Mouse (Mus musculus) hindbrain, embryonic 13.5 days (tissue): ENCODE results near the gene Slc25a34. TPM values are rescaled to one million over a fixed set of nuclear protein-coding genes. Genes with fewer than 3 reads are reported as not detected.

Experiments
- ATAC-seq: fragments of 200-750 bp; cut with Nextera tagmentation; 2 replicates; pipeline ENCODE4 v1.8.0; 2017; ENCODE audit warnings: moderate TSS enrichment; ENCODE audit not compliant: low FRiP score
- H3K27ac ChIP-seq: fragments of 300-500 bp; sonication (generic); 2 replicates; pipeline ENCODE4 v1.5.1; 2015; ENCODE audit warnings: inconsistent platforms, mild to moderate bottlenecking, moderate library complexity
- H3K27me3 ChIP-seq: fragments of 300-500 bp; sonication (generic); 2 replicates; pipeline ENCODE4 v1.6.1; 2015; ENCODE audit warnings: mild to moderate bottlenecking, inconsistent platforms
- H3K36me3 ChIP-seq: fragments of 300-500 bp; sonication (generic); 2 replicates; pipeline ENCODE4 v1.6.1; 2015; ENCODE audit warnings: mild to moderate bottlenecking, inconsistent platforms
- H3K4me1 ChIP-seq: fragments of 300-500 bp; sonication (generic); replicated peaks from 2 replicates; pipeline ENCODE4 v1.6.1; 2015; ENCODE audit warnings: inconsistent platforms
- H3K4me2 ChIP-seq: fragments of 300-500 bp; sonication (generic); 2 replicates; pipeline ENCODE4 v1.6.1; 2015; ENCODE audit warnings: inconsistent platforms, mild to moderate bottlenecking, moderate library complexity
- H3K4me3 ChIP-seq: fragments of 300-500 bp; sonication (generic); 2 replicates; pipeline ENCODE4 v1.5.1; 2015; ENCODE audit warnings: mild to moderate bottlenecking, inconsistent platforms
- H3K9ac ChIP-seq: fragments of 300-500 bp; sonication (generic); 2 replicates; pipeline ENCODE4 v1.6.1; 2015; ENCODE audit warnings: mild to moderate bottlenecking, inconsistent platforms
- H3K9me3 ChIP-seq: fragments of 300-500 bp; sonication (generic); 2 replicates; pipeline ENCODE4 v1.6.1; 2016; ENCODE audit warnings: inconsistent platforms
- WGBS: fragments of 180-500 bp; shearing (Covaris S2); methylation state at CpG from one replicate; pipeline ENCODE4 v1.1.7; 2015; 5-methylcytosine and 5-hydroxymethylcytosine counted together
- polyA plus RNA-seq: library from polyadenylated mRNA; unstranded; fragments of >200 nt; fragmentation: Nextera tagmentation; extraction: Ambion mirVana; gene quantifications from 2 replicates; pipeline ENCODE4 v1.2.1, GENCODE M21; 2015

Gene Slc25a34
- polyA plus RNA-seq, 1 experiment from 2014 or later = 0.26 TPM

- no peaks in the 10 kb centered on the region for H3K27me3 ChIP-seq
- H3K27ac ChIP-seq = no peak overlapping the region
- no peak for ATAC-seq
- peaks cover 60% of the 10 kb centered on the region for H3K36me3 ChIP-seq
- no peak overlapping the region for H3K4me3 ChIP-seq
- H3K9me3 ChIP-seq = no peaks in the 10 kb centered on the region
- H3K9ac ChIP-seq = no peak overlapping the region
- no peak overlapping the region for H3K4me2 ChIP-seq
- H3K4me1 ChIP-seq = peaks cover 16% of the 10 kb centered on the region
- 92% methylated on average over 7 of the region's 7 CpGs for WGBS
These were observed 17.7 kb upstream of the Slc25a34 start for GRCm38 (mm10) chr4:141641353-141641771.

DNA sequence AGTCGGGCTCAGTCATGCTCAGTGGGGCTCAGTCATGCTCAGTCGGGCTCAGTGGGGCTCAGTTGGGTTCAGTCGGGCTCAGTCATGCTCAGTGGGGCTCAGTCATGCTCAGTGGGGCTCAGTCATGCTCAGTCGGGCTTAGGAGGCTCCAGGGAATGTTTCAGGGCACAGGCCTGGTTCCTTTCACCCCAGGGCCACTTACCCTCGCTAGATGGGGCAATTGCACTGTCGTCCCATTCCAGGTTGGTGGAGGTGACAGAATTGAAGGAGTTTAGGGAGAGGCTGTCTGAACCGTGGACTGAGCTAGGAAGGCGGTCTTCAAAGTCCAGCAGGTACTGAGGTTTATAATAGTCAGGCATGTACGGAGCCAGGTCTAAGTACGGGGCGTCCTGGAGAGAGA lies 15.9 kb upstream of the Slc25a34 start:
- Histone ChIP-seq H3K36me3 (peaks cover 69% of the 10 kb centered on the region), H3K9me3 (no peaks in the 10 kb centered on the region), H3K27ac (no peak overlapping the region), H3K9ac (no peak overlapping the region), H3K4me1 (peaks cover 16% of the 10 kb centered on the region), H3K4me2 (no peak overlapping the region), H3K27me3 (no peaks in the 10 kb centered on the region), H3K4me3 (no peak overlapping the region)
- 71% methylated on average over 11 of the region's 11 CpGs for WGBS
- no peak for ATAC-seq

DNA sequence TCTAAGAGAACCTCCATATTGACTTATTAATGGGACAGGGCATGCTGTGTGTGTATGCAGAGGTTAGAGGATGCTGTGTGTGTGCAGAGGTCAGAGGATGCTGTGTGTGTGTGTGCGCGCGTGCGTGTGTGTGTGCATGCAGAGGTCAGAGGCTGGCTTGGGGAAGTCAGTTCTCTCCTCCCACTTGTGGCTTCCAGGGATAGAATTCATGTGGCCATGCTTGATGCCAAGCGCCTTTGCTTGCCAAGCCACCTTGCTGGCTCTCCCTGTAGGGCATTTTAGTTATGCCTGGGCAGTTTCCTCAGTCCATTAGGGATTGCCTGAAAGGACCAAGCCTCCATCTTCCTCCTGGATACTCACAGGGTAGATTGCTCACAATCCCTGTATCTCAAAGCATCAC lies 13.1 kb upstream of the Slc25a34 start:
- Histone ChIP-seq H3K27me3 (no peaks in the 10 kb centered on the region), H3K4me2 (no peak overlapping the region), H3K27ac (no peak overlapping the region), H3K4me3 (no peak overlapping the region), H3K4me1 (no peaks in the 10 kb centered on the region), H3K36me3 (peaks cover 86% of the 10 kb centered on the region), H3K9ac (no peak overlapping the region), H3K9me3 (no peaks in the 10 kb centered on the region)
- no peak for ATAC-seq
- 96% methylated on average over 5 of the region's 5 CpGs for WGBS

DNA sequence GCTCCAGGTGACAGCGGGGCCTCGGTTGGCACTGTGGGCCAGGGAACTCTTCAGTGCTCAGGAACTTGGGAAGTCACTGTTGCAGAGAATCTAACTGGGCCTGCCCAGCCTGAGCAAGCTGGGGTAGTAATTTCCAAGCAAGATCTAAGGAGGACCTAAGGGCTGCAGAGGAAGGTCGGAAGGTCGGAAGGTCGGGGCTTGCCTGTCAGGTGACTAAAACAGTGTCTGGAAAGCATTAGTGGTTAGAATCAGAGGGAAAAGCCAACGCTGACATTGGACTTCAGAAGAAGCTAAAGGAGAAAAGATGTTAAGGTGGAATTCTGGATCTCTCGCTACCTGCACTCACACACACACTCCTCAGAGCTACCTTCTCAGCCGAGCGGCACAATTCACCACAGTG lies 12.4 kb upstream of the Slc25a34 start:
- ATAC-seq = no peak
- Histone ChIP-seq H3K4me1 (no peaks in the 10 kb centered on the region), H3K4me3 (no peak overlapping the region), H3K4me2 (no peak overlapping the region), H3K9ac (no peak overlapping the region), H3K27ac (no peak overlapping the region), H3K27me3 (no peaks in the 10 kb centered on the region), H3K9me3 (no peaks in the 10 kb centered on the region), H3K36me3 (peaks cover 86% of the 10 kb centered on the region)
- WGBS = 89% methylated on average over 9 of the region's 9 CpGs

- no peaks in the 10 kb centered on the region for H3K27me3 ChIP-seq
- H3K9me3 ChIP-seq = no peaks in the 10 kb centered on the region
These were observed 8.7 kb upstream of the Slc25a34 start for GRCm38 (mm10) chr4:141632111-141632873.

DNA sequence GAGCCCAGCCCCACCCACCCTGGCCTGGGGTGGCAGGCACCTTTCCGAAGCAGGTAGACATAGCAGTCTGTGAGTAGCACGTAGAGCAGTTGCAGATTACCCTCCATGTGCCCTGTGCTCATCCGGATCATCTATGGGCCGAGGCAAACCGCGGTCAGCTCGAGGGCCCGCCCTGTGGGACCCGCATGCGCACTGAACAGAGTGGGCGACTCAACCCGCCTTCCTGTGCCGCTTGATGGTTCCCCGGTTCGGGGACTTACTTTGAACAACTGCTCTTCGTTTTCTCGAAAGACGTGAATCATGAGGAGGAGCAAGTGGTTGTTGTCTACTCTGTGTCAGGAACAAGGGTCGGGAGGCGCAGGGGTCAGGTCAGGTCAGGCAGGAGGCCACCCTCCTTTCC lies 7.6 kb upstream of the Slc25a34 start:
- WGBS = 96% methylated on average over 20 of the region's 20 CpGs
- Histone ChIP-seq H3K4me2 (no peak overlapping the region), H3K4me1 (no peaks in the 10 kb centered on the region), H3K27ac (no peak overlapping the region), H3K36me3 (peaks cover 89% of the 10 kb centered on the region), H3K4me3 (no peak overlapping the region), H3K27me3 (no peaks in the 10 kb centered on the region), H3K9me3 (no peaks in the 10 kb centered on the region), H3K9ac (no peak overlapping the region)
- ATAC-seq = no peak

More at GRCm38 (mm10) chr4:141632111-141632873, 8.7 kb upstream of the Slc25a34 start:
- no peak overlapping the region for H3K9ac ChIP-seq
- no peak overlapping the region for H3K27ac ChIP-seq
- H3K4me2 ChIP-seq = no peak overlapping the region
- WGBS = 94% methylated on average over 21 of the region's 21 CpGs
- ATAC-seq = no peak
- no peak overlapping the region for H3K4me3 ChIP-seq
- H3K4me1 ChIP-seq = no peaks in the 10 kb centered on the region
- peaks cover 89% of the 10 kb centered on the region for H3K36me3 ChIP-seq

GRCm38 (mm10) chr4:141630021-141630420 lies 6.4 kb upstream of the Slc25a34 start:
- H3K4me3 ChIP-seq = no peak overlapping the region
- 95% methylated on average over 11 of the region's 11 CpGs for WGBS
- H3K27ac ChIP-seq = no peak overlapping the region
- H3K9ac ChIP-seq = no peak overlapping the region; the same call in 1 of the 2 replicates
- H3K9me3 ChIP-seq = no peaks in the 10 kb centered on the region
- H3K36me3 ChIP-seq = peaks cover 97% of the 10 kb centered on the region
- no peak overlapping the region for H3K4me2 ChIP-seq
- ATAC-seq = no peak
- H3K4me1 ChIP-seq = no peaks in the 10 kb centered on the region
- no peaks in the 10 kb centered on the region for H3K27me3 ChIP-seq

GRCm38 (mm10) chr4:141628661-141629060 lies 5.0 kb upstream of the Slc25a34 start:
- H3K27ac ChIP-seq = no peak overlapping the region
- no peak overlapping the region for H3K4me2 ChIP-seq

DNA sequence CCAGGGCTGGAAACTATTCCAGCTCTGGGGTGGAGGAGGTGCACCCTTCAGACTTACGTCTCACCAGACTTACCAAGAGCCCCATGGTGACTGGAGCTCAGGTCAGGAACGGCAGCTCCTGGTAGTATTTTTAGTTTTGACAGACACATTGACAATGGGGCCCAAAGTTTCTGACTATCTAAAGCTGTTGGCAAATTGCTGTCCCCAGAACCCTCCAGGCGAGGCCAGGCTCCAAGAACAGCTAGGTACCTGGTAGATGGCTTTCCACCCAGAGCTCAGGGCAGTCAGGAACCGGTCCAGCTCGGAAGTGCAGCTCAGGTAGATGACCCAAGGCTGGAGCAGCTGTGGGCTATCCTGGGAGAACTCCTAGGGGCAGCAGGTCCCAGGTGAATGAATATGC lies 3.9 kb upstream of the Slc25a34 start:
- no peak overlapping the region for H3K4me3 ChIP-seq
- H3K9me3 ChIP-seq = no peaks in the 10 kb centered on the region
- H3K27ac ChIP-seq = no peak overlapping the region
- no peak overlapping the region for H3K9ac ChIP-seq
- ATAC-seq = no peak
- 85% methylated on average over 5 of the region's 5 CpGs for WGBS
- H3K4me1 ChIP-seq = 0 out of 2 replicates have a peak, but pooled peaks cover 3% of the 10 kb centered on the region
- H3K36me3 ChIP-seq = peaks cover 77% of the 10 kb centered on the region
- no peak overlapping the region for H3K4me2 ChIP-seq
- H3K27me3 ChIP-seq = no peaks in the 10 kb centered on the region

More at GRCm38 (mm10) chr4:141628661-141629060, 5.0 kb upstream of the Slc25a34 start:
- H3K27me3 ChIP-seq = no peaks in the 10 kb centered on the region
- H3K9me3 ChIP-seq = no peaks in the 10 kb centered on the region
- H3K4me3 ChIP-seq = no peak overlapping the region
- ATAC-seq = no peak
- H3K36me3 ChIP-seq = peaks cover 88% of the 10 kb centered on the region
- no peak overlapping the region for H3K9ac ChIP-seq
- WGBS = 81% methylated on average over 14 of the region's 14 CpGs
- 0 out of 2 replicates have a peak, but pooled peaks cover 1% of the 10 kb centered on the region for H3K4me1 ChIP-seq

DNA sequence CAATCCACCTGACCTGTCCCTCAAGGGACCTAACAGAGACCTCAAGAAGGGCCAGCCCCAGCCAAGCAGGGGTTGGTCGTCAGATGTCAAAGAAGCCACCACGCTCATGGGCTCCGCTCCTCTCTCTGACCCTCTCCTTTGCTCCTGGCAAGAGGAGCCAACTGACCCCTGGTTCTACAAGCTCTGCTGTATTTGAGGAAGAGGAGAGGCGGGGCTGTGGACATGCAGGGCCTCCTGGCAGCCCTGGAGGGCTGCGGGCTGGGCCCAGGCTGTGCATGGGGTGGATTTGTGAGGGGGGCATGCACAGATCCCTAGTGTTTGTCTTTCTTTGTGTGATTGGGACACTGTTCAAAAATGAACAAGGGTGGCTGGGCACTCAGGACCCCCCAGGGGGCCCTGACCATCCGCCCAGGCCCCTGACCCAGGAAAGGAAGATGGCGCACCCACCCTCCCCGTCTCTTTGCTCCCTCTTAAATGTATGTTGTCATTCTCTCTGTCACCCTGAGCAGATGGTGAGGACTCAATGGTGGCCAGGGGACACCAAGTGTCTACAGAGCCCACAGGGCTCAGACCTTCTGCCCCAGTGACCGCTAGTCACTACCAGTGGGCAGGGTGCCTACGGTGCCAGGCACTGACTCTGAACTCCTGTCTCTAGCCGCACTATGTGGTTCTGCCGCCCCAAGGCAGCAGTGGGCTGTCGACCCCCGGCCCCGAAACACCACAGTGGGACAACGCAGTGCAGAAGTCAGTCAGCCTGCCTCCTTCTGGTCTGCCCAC lies 2.3 kb upstream of the Slc25a34 start:
- no peak; the same call in 1 of the 2 replicates for ATAC-seq
- Histone ChIP-seq H3K9ac (no peak overlapping the region), H3K27me3 (no peaks in the 10 kb centered on the region), H3K9me3 (no peaks in the 10 kb centered on the region), H3K4me3 (no peak overlapping the region), H3K36me3 (peaks cover 62% of the 10 kb centered on the region), H3K27ac (no peak overlapping the region), H3K4me2 (no peak overlapping the region), H3K4me1 (0 out of 2 replicates have a peak, but pooled peaks cover 3% of the 10 kb centered on the region)
- whole genome bisulfite sequencing = 94% methylated on average over 16 of the region's 16 CpGs

DNA sequence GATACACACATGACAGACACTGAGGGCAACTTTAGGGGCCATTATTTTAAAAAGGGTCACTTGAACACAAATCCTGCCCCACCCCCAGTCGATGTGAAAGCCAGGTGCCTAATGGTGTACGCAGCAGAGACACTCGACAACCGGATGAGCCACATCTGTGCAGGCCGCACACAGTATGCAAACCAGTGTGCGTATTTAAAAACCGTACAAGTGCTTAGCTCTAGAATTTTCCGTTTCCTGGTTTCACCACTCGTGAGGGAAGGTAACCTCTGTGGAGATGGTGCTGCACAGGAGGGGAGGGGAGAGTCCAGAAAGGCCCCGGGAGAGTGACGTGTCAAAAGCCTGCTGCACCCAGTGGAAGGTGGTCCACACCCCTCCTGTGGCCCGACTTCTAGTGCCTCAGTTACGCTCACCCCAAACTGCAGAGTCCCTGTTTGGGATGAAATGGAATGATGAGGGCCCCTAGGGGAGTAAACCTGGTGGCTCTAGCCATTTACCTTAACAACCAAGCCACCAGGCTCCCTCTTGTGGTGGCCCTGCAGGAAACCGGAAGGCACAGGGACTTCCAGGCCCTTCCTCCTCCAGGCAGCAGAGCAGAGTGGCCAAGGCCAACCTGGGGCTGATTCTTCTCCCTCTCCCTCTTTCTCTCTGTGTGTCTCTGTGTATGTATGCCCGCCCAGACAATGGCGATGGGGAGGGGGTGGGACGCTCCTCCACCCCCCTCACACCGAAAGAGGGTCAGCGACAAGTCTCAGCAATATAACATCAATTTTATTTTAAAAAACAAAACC lies 1.6 kb upstream of the Slc25a34 start:
- ATAC-seq = no peak
- WGBS = 79% methylated on average over 19 of the region's 19 CpGs
- Histone ChIP-seq H3K27ac (no peak overlapping the region), H3K4me2 (no peak overlapping the region), H3K36me3 (peaks cover 54% of the 10 kb centered on the region), H3K4me1 (0 out of 2 replicates have a peak, but pooled peaks cover 3% of the 10 kb centered on the region), H3K9me3 (no peaks in the 10 kb centered on the region), H3K27me3 (0 out of 2 replicates have a peak, but pooled peaks cover under 1% of the 10 kb centered on the region), H3K4me3 (no peak overlapping the region), H3K9ac (no peak overlapping the region)

DNA sequence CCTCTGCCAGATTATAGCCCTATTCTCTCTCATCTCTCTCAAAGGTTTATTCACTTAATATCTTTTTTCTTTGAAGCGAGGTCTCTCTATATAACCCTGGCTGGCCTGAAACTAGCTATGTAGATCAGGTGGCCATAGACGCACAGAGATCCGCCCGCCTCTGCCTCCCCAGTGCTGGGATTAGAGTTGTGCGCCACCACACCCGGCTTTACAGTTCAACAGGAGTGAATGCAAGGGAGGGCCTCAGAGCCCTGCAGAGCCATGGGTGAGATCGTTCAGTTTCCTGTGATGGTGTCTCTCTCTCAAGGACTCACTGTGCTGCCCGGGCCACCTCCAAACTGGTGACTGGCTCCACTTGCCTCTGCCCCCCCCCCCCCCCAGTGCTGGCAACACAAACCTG lies 513 bp upstream of the Slc25a34 start:
- H3K4me2 ChIP-seq = no peak overlapping the region

More for the DNA sequence above, 513 bp upstream of the Slc25a34 start:
- no peak for ATAC-seq
- WGBS = 89% methylated on average over 8 of the region's 8 CpGs
- Histone ChIP-seq H3K4me1 (0 out of 2 replicates have a peak, but pooled peaks cover 3% of the 10 kb centered on the region), H3K4me3 (no peak overlapping the region), H3K36me3 (peaks cover 44% of the 10 kb centered on the region), H3K27me3 (0 out of 2 replicates have a peak, but pooled peaks cover 4% of the 10 kb centered on the region), H3K9ac (no peak overlapping the region), H3K27ac (no peak overlapping the region), H3K9me3 (no peaks in the 10 kb centered on the region)
